Mouse (Mus musculus) liver, postnatal 0 days (tissue): ENCODE measurements at regions not wholly inside any gene's neighbourhood (a gene's known extent, or its start where the extent isn't known, plus 50 kb on each side); places are given as distances from the start of the nearest gene placed in this dataset.

Source experiments
- CTCF ChIP-seq: sonication (generic); IDR thresholded peaks from 2 replicates; pipeline ENCODE4 v1.5.1; 2016; ENCODE audit warnings: antibody characterized with exemption, low read depth
- EP300 ChIP-seq: IDR thresholded peaks from 2 replicates; pipeline ENCODE4 v1.6.1; 2016; ENCODE audit warnings: antibody characterized with exemption, low read depth, mild to moderate bottlenecking

- TF ChIP-seq CTCF = no peak
- TF ChIP-seq EP300 = no peak
Measured at GRCm38 (mm10) chr4:97132650-97133049, 50.3 kb downstream of the Gm10192 start.
